Mouse (Mus musculus) MEL (cell line): ENCODE measurements around the gene Col6a4. TPM values are rescaled to one million over a fixed set of nuclear protein-coding genes. Genes with fewer than 3 reads are reported as not detected.

Experiments used
- DNase-seq: peaks from one replicate; pipeline ENCODE4 v3.0.0; 2011; ENCODE audit warnings: low read depth, low spot score
- H3K27ac ChIP-seq: 2 replicates; pipeline ENCODE4 v1.5.1; 2012; ENCODE audit warnings: low read depth, mild to moderate bottlenecking, control low read depth, low read length, moderate library complexity; ENCODE audit not compliant: control insufficient read depth
- H3K27me3 ChIP-seq, 2 experiments: fragments of 150-350 bp in 1 of 2; sonication (generic) in 1 of 2; 2 replicates each; pipeline ENCODE4 v1.6.1; 2012; ENCODE audit warnings: low read length in 2 of 2, mild to moderate bottlenecking in 2 of 2, improper control_type of control experiment in 1 of 2, moderate library complexity in 1 of 2; ENCODE audit not compliant: insufficient read depth in 2 of 2, control insufficient read depth in 1 of 2
- H3K36me3 ChIP-seq, 2 experiments: 2 replicates each; pipeline ENCODE4 v1.6.1; 2012 to 2014; ENCODE audit warnings: low read length in 2 of 2, improper control_type of control experiment in 1 of 2, inconsistent platforms in 1 of 2, mild to moderate bottlenecking in 1 of 2; ENCODE audit not compliant: insufficient read depth in 2 of 2, control insufficient read depth in 1 of 2
- H3K4me1 ChIP-seq, 2 experiments: fragments of 150-350 bp in 1 of 2; sonication (generic) in 1 of 2; 2 replicates each; pipeline ENCODE4 v1.6.1; 2012; ENCODE audit warnings: low read length in 2 of 2, improper control_type of control experiment in 1 of 2, mild to moderate bottlenecking in 1 of 2; ENCODE audit not compliant: insufficient read depth in 2 of 2, control insufficient read depth in 1 of 2
- H3K4me3 ChIP-seq, 2 experiments: fragments of 150-350 bp in 1 of 2; sonication (generic) in 1 of 2; 2 replicates each; pipeline ENCODE4 v1.5.1; 2012; ENCODE audit warnings: low read depth in 2 of 2, low read length in 2 of 2, mild to moderate bottlenecking in 2 of 2, moderate library complexity in 2 of 2, control low read depth in 1 of 2, improper control_type of control experiment in 1 of 2; ENCODE audit not compliant: control insufficient read depth in 1 of 2, insufficient read depth in 1 of 2
- H3K79me2 ChIP-seq: 2 replicates; pipeline ENCODE4 v1.6.1; 2012; ENCODE audit warnings: mild to moderate bottlenecking, low read length, moderate library complexity; ENCODE audit not compliant: control insufficient read depth, poor library complexity, insufficient read depth
- H3K9ac ChIP-seq: 2 replicates; pipeline ENCODE4 v1.6.1; 2012; ENCODE audit warnings: low read depth, mild to moderate bottlenecking, control low read depth, low read length, moderate library complexity; ENCODE audit not compliant: control insufficient read depth, poor library complexity, severe bottlenecking
- H3K9me3 ChIP-seq: fragments of 150-350 bp; sonication (generic); replicated peaks from 2 replicates; pipeline ENCODE4 v1.6.1; 2012; ENCODE audit warnings: mild to moderate bottlenecking, low read length, improper control_type of control experiment, moderate library complexity; ENCODE audit not compliant: insufficient read depth
- CHD1 ChIP-seq: IDR thresholded peaks from 2 replicates; pipeline ENCODE4 v1.6.1; 2012; ENCODE audit warnings: low read depth, mild to moderate bottlenecking, inconsistent platforms, low read length, improper control_type of control experiment
- CTCF ChIP-seq, 3 experiments: IDR thresholded peaks in 2 of 3; conservative IDR thresholded peaks in 1 of 3; 2 replicates each; pipeline ENCODE4 v1.5.1; 2011 to 2012; ENCODE audit warnings: low read length in 3 of 3, low read depth in 2 of 3, mild to moderate bottlenecking in 2 of 3, improper control_type of control experiment in 1 of 3, inconsistent platforms in 1 of 3, mixed read lengths in 1 of 3, moderate library complexity in 1 of 3; ENCODE audit not compliant: control insufficient read depth in 1 of 3, insufficient read depth in 1 of 3, poor library complexity in 1 of 3, severe bottlenecking in 1 of 3
- E2F4 ChIP-seq: IDR thresholded peaks from 2 replicates; pipeline ENCODE4 v1.6.1; 2011; ENCODE audit warnings: low read depth, low read length, improper control_type of control experiment, borderline replicate concordance
- GABPA ChIP-seq: IDR thresholded peaks from 2 replicates; pipeline ENCODE4 v1.6.1; 2012; ENCODE audit warnings: low read depth, mild to moderate bottlenecking, inconsistent platforms, low read length, improper control_type of control experiment, moderate library complexity
- HCFC1 ChIP-seq: IDR thresholded peaks from 2 replicates; pipeline ENCODE4 v1.6.1; 2012; ENCODE audit warnings: low read depth, mild to moderate bottlenecking, inconsistent platforms, low read length, improper control_type of control experiment, moderate library complexity
- KAT2A ChIP-seq: conservative IDR thresholded peaks from 2 replicates; pipeline ENCODE4 v1.6.1; 2012; ENCODE audit warnings: low read depth, low read length, improper control_type of control experiment, inconsistent platforms
- MAX ChIP-seq: IDR thresholded peaks from 2 replicates; pipeline ENCODE4 v1.6.1; 2011; ENCODE audit warnings: low read length, improper control_type of control experiment
- MYB ChIP-seq: IDR thresholded peaks from 2 replicates; pipeline ENCODE4 v1.6.1; 2011; ENCODE audit warnings: mild to moderate bottlenecking, low read depth, low read length, improper control_type of control experiment
- MYC ChIP-seq: IDR thresholded peaks from 2 replicates; pipeline ENCODE4 v1.6.1; 2011; ENCODE audit warnings: low read depth, mild to moderate bottlenecking, low read length, improper control_type of control experiment, moderate library complexity
- POLR2A ChIP-seq, 2 experiments: IDR thresholded peaks; 2 replicates each; pipeline ENCODE4 v1.6.1; 2011 to 2012; ENCODE audit warnings: low read length in 2 of 2, mild to moderate bottlenecking in 2 of 2, control low read depth in 1 of 2, improper control_type of control experiment in 1 of 2, low read depth in 1 of 2, moderate library complexity in 1 of 2; ENCODE audit not compliant: control insufficient read depth in 1 of 2, insufficient read depth in 1 of 2, poor library complexity in 1 of 2
- POLR2AphosphoS5 ChIP-seq: IDR thresholded peaks from 2 replicates; pipeline ENCODE4 v1.6.1; 2012; ENCODE audit warnings: low read depth, borderline replicate concordance, mild to moderate bottlenecking, inconsistent platforms, low read length, moderate library complexity, mixed read lengths
- RAD21 ChIP-seq: IDR thresholded peaks from 2 replicates; pipeline ENCODE4 v1.6.1; 2011; ENCODE audit warnings: mild to moderate bottlenecking, low read depth, low read length, improper control_type of control experiment
- SIN3A ChIP-seq: IDR thresholded peaks from 2 replicates; pipeline ENCODE4 v1.6.1; 2012; ENCODE audit warnings: low read length, improper control_type of control experiment, inconsistent platforms
- TAL1 ChIP-seq: IDR thresholded peaks from 2 replicates; pipeline ENCODE4 v1.6.1; 2012; ENCODE audit warnings: mild to moderate bottlenecking, inconsistent platforms, low read length, moderate library complexity, mixed read lengths
- TCF12 ChIP-seq: IDR thresholded peaks from 2 replicates; pipeline ENCODE4 v1.6.1; 2014; ENCODE audit warnings: low read depth, mild to moderate bottlenecking, inconsistent platforms, low read length, improper control_type of control experiment, moderate library complexity
- USF2 ChIP-seq, 2 experiments: IDR thresholded peaks; 2 replicates each; pipeline ENCODE4 v1.6.1; 2011 to 2012; ENCODE audit warnings: improper control_type of control experiment in 2 of 2, low read length in 2 of 2, borderline replicate concordance in 1 of 2, inconsistent platforms in 1 of 2, low read depth in 1 of 2, mild to moderate bottlenecking in 1 of 2; ENCODE audit not compliant: insufficient read depth in 1 of 2
- ZC3H11A ChIP-seq: IDR thresholded peaks from 2 replicates; pipeline ENCODE4 v1.6.1; 2012; ENCODE audit warnings: low read depth, mild to moderate bottlenecking, inconsistent platforms, low read length, improper control_type of control experiment
- polyA plus RNA-seq, 2 experiments: library from polyadenylated mRNA; stranded (reverse) in 1 of 2; unstranded in 1 of 2; fragments of >175 nt in 1 of 2; fragments of >200 nt in 1 of 2; gene quantifications; 2 replicates each; pipeline versions ENCODE4 v1.2.1 to v1.2.4; 2012; ENCODE audit warnings: low replicate concordance in 2 of 2, low read depth in 1 of 2; ENCODE audit not compliant: insufficient read length in 2 of 2, insufficient read depth in 1 of 2, missing spikeins in 1 of 2
- total RNA-seq: library from RNA; depleted of rRNA; stranded (reverse); fragments of 300-350 nt; gene quantifications from 2 replicates; pipeline ENCODE4 v1.2.3, GENCODE M21; 2012

The Col6a4 gene
- total and polyA plus RNA-seq, 3 experiments, result not detected

DNA sequence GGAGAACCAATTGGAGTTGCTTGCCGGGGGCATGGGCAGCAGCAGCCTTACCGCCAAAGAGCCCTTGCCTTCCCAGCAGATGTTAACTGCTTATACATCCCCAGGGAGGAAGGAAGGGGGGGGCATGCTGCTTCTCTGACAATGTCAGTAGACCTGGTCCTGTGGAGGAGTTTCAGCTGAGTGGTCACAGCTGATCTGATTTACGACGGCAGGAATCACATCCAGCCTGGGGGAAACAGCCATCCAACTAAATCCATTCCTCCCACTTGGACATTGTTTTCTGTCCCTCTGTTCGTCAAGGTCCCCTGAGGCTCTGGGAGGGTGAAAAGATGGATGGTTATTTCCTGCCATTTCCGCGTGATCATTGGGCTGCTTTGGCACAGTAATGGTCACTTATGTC is 7.8 kb upstream of the Col6a4 start:
- H3K4me1 ChIP-seq, result no peaks in the 10 kb centered on the region
- H3K4me3 ChIP-seq, result no peak overlapping the region
- no peak for TF ChIP-seq TCF12
- no peak for TF ChIP-seq POLR2A (IDR thresholded peaks at IDR 0.05; ENCODE audit: control insufficient read depth in 1 of 2, insufficient read depth in 1 of 2, low read depth in 1 of 2, low read length in 2 of 2, poor library complexity in 1 of 2)
- no peak for TF ChIP-seq MAX
- TF ChIP-seq MYC, result no peak
- TF ChIP-seq GABPA, result no peak
- no peak for TF ChIP-seq RAD21
- TF ChIP-seq USF2 (IDR thresholded peaks at IDR 0.05; ENCODE audit: borderline replicate concordance in 1 of 2, insufficient read depth in 1 of 2, low read depth in 1 of 2, low read length in 2 of 2), result no peak
- no peak for TF ChIP-seq SIN3A
- TF ChIP-seq TAL1, result no peak
- TF ChIP-seq CTCF (IDR thresholded peaks at IDR 0.05 in 2 of 3, conservative IDR thresholded peaks at IDR 0.05 in 1 of 3; ENCODE audit: control insufficient read depth in 1 of 3, insufficient read depth in 1 of 3, low read depth in 2 of 3, low read length in 3 of 3, poor library complexity in 1 of 3, severe bottlenecking in 1 of 3), result no peak
- TF ChIP-seq E2F4, result no peak
- TF ChIP-seq POLR2AphosphoS5, result no peak
- no peak for TF ChIP-seq HCFC1
- TF ChIP-seq, all 39 proteins: peak for 0
- Histone ChIP-seq H3K36me3 (no peaks in the 10 kb centered on the region), H3K27ac (no peak overlapping the region), H3K79me2 (no peaks in the 10 kb centered on the region), H3K9me3 (no peaks in the 10 kb centered on the region), H3K9ac (no peak overlapping the region), H3K27me3 (0 out of 4 replicates have a peak, but pooled peaks cover 0 to 1% of the 10 kb centered on the region in 2 experiments)
- DNase-seq, result no peak

DNA sequence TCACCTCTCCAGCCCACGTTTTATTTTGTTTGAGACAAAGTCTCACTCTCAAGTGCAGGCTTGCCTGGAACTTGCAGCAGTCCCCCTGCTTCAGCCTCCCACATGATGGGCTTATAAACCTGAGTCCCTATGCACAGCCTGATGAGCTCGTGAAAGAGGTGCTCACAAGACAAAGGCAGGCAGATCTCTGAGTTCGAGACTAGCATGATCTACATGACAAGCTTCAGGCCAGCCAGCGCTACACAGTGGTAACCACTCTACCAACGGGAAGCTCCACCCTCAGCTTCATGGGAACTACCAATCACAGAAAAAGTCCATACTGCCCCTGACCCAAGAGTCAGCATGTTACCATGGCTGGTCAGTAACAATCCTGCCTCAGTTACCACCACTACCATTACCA is 4.6 kb upstream of the Col6a4 start:
- no peaks in the 10 kb centered on the region for H3K79me2 ChIP-seq
- no peak for DNase-seq
- TF ChIP-seq ZC3H11A (no peak), E2F4 (no peak), MYB (no peak), KAT2A (no peak), TCF12 (no peak), CHD1 (no peak), GABPA (no peak), SIN3A (no peak), MAX (no peak)
- TF ChIP-seq, all 39 proteins: peak for 0
- Histone ChIP-seq H3K9ac (no peak overlapping the region), H3K27ac (no peak overlapping the region), H3K27me3 (no peaks in the 10 kb centered on the region), H3K9me3 (no peaks in the 10 kb centered on the region), H3K4me1 (no peaks in the 10 kb centered on the region), H3K36me3 (no peaks in the 10 kb centered on the region), H3K4me3 (no peak overlapping the region)
